Mouse (Mus musculus): ENCODE measurements around the gene Lrrc56. TPM values are rescaled to one million over a fixed set of nuclear protein-coding genes. Genes with fewer than 3 reads are reported as not detected.

Gene Lrrc56
- polyA plus RNA-seq, 1 experiment from 2014 or later: 12.9 TPM

DNA sequence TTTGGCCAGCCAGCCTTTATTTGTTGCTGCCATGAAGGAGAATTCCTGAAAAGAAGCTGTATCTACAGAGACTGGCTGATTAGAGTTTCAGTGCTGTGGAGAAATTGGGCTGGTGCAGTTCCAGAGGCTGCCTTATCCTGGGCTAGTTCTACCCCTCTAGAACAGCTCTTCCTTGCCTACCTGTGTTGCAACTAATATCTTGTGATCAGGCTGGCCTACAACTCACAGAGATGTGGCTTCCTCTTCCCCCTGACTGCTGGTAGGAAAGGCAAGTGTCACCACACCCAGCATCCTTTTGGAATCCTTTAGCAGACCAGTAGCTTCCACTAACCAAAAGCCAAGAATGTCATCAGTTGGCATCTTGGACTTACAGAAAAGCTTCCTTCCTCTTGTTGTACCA lies 24.1 kb upstream of the Lrrc56 start:
- Histone ChIP-seq H3K36me3 (peaks cover 13% of the 10 kb centered on the region), H3K4me3 (no peak overlapping the region), H3K9me3 (no peaks in the 10 kb centered on the region), H3K27me3 (no peaks in the 10 kb centered on the region), H3K4me1 (peaks cover 28% of the 10 kb centered on the region), H3K27ac (0 out of 2 replicates have a peak overlapping the region, but pooled peaks have one; percentile 16), H3K9ac (no peak overlapping the region), H3K4me2 (replicated peaks) (no peak overlapping the region)
- no peak for ATAC-seq (ENCODE audit: low FRiP score, low read depth)

DNA sequence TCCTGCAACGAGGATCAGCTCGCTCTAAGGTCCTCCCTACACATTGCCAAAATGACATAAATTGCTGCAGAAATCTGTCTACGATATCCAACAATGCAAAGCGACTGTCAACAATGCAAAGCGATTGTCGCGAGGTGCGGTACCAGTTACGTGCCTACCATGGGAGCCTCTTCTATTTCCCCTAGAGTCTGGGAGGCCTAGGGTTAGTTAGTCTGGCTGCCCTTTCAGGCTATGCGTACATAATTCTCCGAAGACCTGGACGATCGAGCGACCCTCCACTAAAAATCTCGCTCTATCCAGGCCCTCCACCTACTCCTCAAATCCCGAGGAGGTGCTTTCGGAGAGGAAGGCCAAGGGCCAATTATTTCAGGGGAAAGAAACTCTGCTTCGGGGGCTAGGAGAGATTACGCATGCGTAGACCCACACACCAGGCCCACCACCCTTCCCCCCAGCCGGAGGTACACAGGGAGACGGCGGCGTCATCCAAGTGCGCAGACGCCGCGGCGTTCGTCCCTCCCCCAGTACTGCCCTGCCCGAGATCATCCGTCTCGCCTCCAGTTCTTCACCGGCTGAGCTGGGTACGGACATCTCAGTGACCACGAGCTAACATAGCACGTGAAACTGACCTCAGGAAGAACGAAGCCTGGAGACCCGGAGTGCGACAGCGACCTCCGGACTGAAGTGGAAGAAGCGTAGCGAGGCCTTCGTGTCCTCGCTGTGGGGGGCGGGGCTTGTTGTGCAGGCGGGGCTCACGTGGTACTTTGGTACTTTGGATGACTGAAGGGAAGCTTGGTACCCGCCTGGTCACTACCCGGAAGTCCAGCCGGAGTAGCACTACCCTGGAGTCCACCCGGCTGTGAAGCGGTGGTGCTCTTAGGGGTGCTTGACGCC lies 21.6 kb upstream of the Lrrc56 start, which contains the start of gene Rnh1:
Gene Rnh1 (minus strand): TSS at position 742 of the 891 bp plus-strand sequence.
- WGBS: 3% methylated on average over 55 of the region's 55 CpGs
- H3K27me3 ChIP-seq: no peaks in the 10 kb centered on the region
- H3K9me3 ChIP-seq: no peaks in the 10 kb centered on the region
- peak within 1 kb of the TSS; percentile 73 for H3K9ac ChIP-seq
- no peaks in the 10 kb centered on the region for H3K36me3 ChIP-seq
- ATAC-seq (ENCODE audit: low FRiP score, low read depth): peak; percentile 98
- H3K4me2 ChIP-seq (replicated peaks): peak within 1 kb of the TSS; percentile 69
- H3K4me3 ChIP-seq: peak within 1 kb of the TSS; percentile 50
- H3K4me1 ChIP-seq: peaks cover 27% of the 10 kb centered on the region
- peak within 1 kb of the TSS; percentile 85 for H3K27ac ChIP-seq

DNA sequence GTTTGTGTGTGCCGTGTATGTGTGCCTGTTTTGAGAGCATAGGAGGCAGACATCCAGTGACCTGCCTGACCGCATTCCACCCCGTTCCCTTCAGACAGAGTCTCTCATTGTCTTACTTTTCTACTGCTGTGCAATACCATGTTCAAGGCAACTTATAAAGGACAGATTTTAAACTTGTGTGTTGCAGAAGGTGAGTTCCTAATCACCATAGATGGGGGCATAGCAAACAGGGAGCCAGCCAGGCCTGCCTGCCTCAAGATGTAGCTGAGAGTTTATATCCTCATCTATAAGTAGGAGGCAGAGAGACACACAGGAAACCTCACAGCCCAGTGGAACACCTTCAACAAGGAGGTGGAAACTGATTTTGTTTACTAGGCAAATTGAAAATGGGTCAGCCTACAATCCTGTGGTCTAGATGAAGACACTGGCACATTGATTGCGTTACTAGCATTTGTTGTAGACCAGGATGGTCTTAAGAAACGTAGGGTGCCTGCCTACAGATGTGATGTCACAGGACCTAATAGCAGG lies 20.6 kb upstream of the Lrrc56 start:
- H3K36me3 ChIP-seq: no peaks in the 10 kb centered on the region
- no peaks in the 10 kb centered on the region for H3K27me3 ChIP-seq
- peak overlapping the region; percentile 50 for H3K4me3 ChIP-seq
- H3K4me1 ChIP-seq: peaks cover 18% of the 10 kb centered on the region
- no peak for ATAC-seq (ENCODE audit: low FRiP score, low read depth)
- no peaks in the 10 kb centered on the region for H3K9me3 ChIP-seq
- peak overlapping the region; percentile 85 for H3K27ac ChIP-seq
- no peak overlapping the region; the same call in 1 of the 2 replicates for H3K9ac ChIP-seq
- H3K4me2 ChIP-seq (replicated peaks): peak overlapping the region; percentile 69
- WGBS: 80% methylated on average over 5 of the region's 5 CpGs

DNA sequence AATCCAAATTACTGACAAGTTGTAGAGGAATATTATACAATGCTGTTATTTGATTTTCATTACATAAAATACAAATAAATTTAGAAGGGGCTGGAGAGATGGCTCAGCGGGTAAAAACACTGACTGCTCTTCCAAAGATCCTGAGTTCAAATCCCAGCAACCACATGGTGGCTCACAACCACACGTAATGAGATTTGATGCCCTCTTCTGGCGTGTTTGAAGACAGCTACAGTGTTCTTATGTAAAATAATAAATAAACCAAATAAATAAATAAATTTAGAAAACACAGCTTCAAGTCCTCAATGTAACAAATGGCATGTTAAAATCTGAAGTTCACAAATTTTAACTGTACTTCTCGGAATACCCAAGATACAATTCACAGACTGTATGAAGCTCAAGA lies 18.9 kb upstream of the Lrrc56 start:
- H3K9ac ChIP-seq: peak overlapping the region; percentile 19; the same call in 1 of the 2 replicates
- 90% methylated on average over 4 of the region's 4 CpGs for WGBS
- no peak overlapping the region for H3K4me2 ChIP-seq (replicated peaks)
- no peak overlapping the region for H3K4me3 ChIP-seq
- no peak overlapping the region for H3K27ac ChIP-seq
- no peaks in the 10 kb centered on the region for H3K36me3 ChIP-seq
- H3K9me3 ChIP-seq: no peaks in the 10 kb centered on the region
- H3K27me3 ChIP-seq: no peaks in the 10 kb centered on the region
- H3K4me1 ChIP-seq: peaks cover 9% of the 10 kb centered on the region
- ATAC-seq (ENCODE audit: low FRiP score, low read depth): no peak

DNA sequence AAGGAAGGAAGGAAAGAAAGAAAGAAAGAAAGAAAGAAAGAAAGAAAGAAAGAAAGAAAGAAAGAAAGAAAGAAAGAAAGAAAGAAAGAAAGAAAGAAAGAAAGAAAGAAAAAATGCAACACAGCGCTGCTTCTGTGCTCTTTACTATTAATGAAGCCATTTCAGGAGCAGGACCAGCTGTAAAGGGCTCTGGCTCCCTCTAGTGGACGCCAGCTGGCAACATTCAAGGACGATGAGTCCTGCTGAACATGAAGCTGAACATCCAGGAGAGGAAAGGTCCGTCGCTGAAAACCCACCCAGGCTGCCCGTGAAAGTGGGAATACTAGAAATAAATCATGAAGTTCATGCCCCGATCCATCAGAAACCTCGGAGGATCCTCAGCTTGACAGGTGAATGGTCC lies 17.8 kb upstream of the Lrrc56 start:
- no peak overlapping the region for H3K27ac ChIP-seq
- WGBS: 2% methylated on average over 8 of the region's 8 CpGs
- peaks cover 9% of the 10 kb centered on the region for H3K4me1 ChIP-seq
- no peaks in the 10 kb centered on the region for H3K36me3 ChIP-seq
- H3K4me2 ChIP-seq (replicated peaks): no peak overlapping the region; the same call in 1 of the 2 replicates
- ATAC-seq (ENCODE audit: low FRiP score, low read depth): no peak
- no peak overlapping the region for H3K4me3 ChIP-seq
- no peak overlapping the region for H3K9ac ChIP-seq
- H3K9me3 ChIP-seq: no peaks in the 10 kb centered on the region
- H3K27me3 ChIP-seq: no peaks in the 10 kb centered on the region

DNA sequence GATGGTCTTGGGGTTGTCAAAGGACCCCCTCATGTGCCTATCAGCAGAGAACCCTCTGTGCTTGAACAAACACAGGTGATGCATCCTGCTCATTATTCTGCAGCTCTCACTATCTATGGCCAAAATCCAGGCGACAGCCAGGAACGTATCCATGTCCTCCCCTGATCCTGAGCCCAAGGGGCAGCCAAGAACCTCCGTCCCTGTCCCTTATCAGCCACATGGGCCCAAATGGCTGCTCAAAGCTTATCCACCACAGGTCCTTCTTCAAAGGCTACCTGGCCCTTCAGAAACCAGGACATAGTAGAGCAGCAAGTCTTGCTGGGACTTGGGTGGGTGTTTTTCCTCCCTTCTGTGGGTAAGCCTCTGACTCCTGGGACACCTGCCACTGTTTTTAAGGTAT lies 5.8 kb upstream of the Lrrc56 start:
- H3K9me3 ChIP-seq: no peaks in the 10 kb centered on the region
- H3K36me3 ChIP-seq: peaks cover 35% of the 10 kb centered on the region
- no peak overlapping the region for H3K27ac ChIP-seq
- WGBS: 85% methylated on average over 3 of the region's 3 CpGs
- H3K9ac ChIP-seq: no peak overlapping the region
- no peak for ATAC-seq (ENCODE audit: low FRiP score, low read depth)
- no peak overlapping the region for H3K4me3 ChIP-seq
- H3K4me2 ChIP-seq (replicated peaks): no peak overlapping the region
- H3K27me3 ChIP-seq: no peaks in the 10 kb centered on the region
- H3K4me1 ChIP-seq: peaks cover 16% of the 10 kb centered on the region

DNA sequence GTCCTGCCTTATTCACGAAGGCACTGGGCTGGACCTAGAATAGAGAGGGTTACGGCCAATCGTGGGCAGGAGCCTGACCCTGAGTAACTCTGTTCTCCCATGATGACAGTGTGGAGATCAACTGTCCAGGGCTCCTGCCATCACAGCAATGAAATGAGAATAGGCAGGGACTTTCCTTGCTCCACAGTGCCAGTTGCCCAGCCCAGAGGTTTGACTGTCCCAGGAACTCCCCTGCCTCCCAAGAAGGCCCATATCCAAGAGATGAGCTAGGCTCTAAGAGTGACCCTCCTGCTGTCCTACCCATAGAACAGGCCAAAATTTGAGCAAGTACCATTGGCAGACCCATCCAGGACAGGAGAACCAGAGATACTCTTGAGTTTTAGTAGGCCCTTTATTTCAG lies 5.2 kb upstream of the Lrrc56 start:
- H3K4me3 ChIP-seq: no peak overlapping the region
- H3K4me2 ChIP-seq (replicated peaks): no peak overlapping the region
- WGBS: 91% methylated on average over 3 of the region's 3 CpGs
- no peaks in the 10 kb centered on the region for H3K9me3 ChIP-seq
- no peak overlapping the region for H3K27ac ChIP-seq
- no peaks in the 10 kb centered on the region for H3K27me3 ChIP-seq
- H3K4me1 ChIP-seq: peaks cover 16% of the 10 kb centered on the region
- ATAC-seq (ENCODE audit: low FRiP score, low read depth): no peak
- no peak overlapping the region for H3K9ac ChIP-seq
- peaks cover 35% of the 10 kb centered on the region for H3K36me3 ChIP-seq

DNA sequence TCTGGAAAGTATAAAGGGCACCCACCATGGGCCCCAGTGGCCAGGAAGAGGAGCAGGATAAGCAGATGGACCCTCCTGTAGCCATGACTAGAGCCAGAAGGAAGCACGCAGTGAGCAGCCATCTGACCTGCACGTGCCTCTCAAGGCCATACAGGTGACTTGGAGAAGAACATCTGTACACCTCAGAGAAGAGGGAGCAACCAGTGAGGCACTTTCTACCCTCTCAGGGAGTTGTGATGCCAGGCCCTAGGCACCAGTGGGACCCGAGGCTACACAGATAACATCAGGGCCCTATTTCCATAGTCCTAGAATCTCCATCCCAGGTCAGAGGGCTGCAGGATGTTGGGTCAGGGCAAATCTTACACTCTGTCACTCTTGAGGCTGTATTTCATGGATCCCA lies 3.7 kb upstream of the Lrrc56 start:
- Histone ChIP-seq H3K4me3 (no peak overlapping the region), H3K9ac (no peak overlapping the region), H3K27me3 (no peaks in the 10 kb centered on the region), H3K9me3 (no peaks in the 10 kb centered on the region), H3K4me2 (replicated peaks) (no peak overlapping the region), H3K36me3 (peaks cover 35% of the 10 kb centered on the region), H3K4me1 (peaks cover 18% of the 10 kb centered on the region), H3K27ac (no peak overlapping the region)
- WGBS: 92% methylated on average over 3 of the region's 3 CpGs
- ATAC-seq (ENCODE audit: low FRiP score, low read depth): no peak

DNA sequence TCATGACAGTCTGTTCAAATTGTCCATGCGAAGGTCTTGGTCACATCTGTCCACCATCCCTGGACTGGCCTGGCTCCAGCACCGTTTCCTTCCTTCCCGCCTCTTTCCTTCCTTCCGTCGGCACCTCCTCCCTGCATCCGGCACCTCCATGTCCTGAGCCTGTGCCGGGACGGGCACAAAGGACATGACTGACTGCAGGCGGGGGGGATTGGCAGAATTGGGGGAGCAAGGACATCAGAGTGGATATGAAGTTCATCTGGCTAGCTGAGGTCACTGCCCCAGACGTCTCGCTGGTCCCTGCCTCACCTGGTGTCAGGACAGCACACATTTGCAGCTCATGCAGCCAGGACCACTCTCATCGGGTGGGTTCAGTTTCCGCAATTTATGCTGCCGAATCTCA lies 2.9 kb upstream of the Lrrc56 start:
- no peak overlapping the region for H3K27ac ChIP-seq
- peaks cover 35% of the 10 kb centered on the region for H3K36me3 ChIP-seq
- H3K4me2 ChIP-seq (replicated peaks): no peak overlapping the region
- no peak for ATAC-seq (ENCODE audit: low FRiP score, low read depth)
- WGBS: 91% methylated on average over 14 of the region's 14 CpGs
- no peak overlapping the region for H3K4me3 ChIP-seq
- no peaks in the 10 kb centered on the region for H3K27me3 ChIP-seq
- peaks cover 25% of the 10 kb centered on the region for H3K4me1 ChIP-seq
- no peaks in the 10 kb centered on the region for H3K9me3 ChIP-seq
- peak overlapping the region; percentile 25; the same call in 1 of the 2 replicates for H3K9ac ChIP-seq

DNA sequence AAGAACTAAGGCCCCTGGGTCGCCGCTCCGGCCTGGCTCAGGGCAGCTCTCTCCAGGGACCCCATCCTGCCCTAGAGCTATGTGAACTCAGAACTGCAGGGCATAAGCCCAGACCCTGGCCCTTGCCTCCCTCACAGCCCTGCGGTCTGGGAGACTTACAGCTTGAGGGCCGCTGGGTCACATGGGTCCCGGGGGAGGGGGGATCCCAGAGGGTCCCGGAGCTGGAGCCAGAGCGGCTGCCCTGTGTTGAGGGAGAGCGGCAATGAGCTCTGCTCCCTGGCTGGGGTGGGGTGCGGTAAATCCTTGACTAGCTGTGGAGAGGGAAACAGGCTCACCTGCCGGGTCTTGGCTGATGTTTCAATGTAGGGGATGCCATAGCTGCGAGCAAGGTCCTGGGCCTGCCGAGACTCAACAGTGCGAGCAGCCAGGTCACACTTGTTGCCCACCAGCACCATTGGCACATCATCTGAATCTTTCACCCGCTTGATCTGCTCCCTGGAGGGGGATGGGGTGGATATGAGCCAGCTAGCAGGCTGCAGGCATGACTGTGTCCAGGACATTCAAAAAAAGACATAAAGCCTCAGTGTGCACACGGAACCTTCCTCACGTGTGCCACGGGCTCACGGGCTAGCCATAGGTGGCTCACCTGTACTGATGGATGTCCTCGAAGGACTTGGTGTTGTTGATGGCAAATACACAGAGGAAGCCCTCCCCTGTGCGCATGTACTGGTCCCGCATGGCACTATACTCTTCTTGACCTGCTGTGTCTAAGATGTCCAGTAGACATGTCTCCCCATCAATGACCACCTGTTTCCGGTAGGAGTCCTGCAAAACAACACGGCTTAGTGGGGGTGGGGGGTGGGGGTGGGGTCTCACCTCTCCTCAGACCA lies 1.9 kb upstream of the Lrrc56 start:
- Histone ChIP-seq H3K4me1 (peaks cover 25% of the 10 kb centered on the region), H3K4me3 (peak overlapping the region; percentile 85), H3K27me3 (no peaks in the 10 kb centered on the region), H3K27ac (no peak overlapping the region), H3K4me2 (replicated peaks) (peak overlapping the region; percentile 95), H3K9me3 (no peaks in the 10 kb centered on the region), H3K9ac (peak overlapping the region; percentile 92), H3K36me3 (peaks cover 35% of the 10 kb centered on the region)
- WGBS: 88% methylated on average over 24 of the region's 24 CpGs
- no peak for ATAC-seq (ENCODE audit: low FRiP score, low read depth)

DNA sequence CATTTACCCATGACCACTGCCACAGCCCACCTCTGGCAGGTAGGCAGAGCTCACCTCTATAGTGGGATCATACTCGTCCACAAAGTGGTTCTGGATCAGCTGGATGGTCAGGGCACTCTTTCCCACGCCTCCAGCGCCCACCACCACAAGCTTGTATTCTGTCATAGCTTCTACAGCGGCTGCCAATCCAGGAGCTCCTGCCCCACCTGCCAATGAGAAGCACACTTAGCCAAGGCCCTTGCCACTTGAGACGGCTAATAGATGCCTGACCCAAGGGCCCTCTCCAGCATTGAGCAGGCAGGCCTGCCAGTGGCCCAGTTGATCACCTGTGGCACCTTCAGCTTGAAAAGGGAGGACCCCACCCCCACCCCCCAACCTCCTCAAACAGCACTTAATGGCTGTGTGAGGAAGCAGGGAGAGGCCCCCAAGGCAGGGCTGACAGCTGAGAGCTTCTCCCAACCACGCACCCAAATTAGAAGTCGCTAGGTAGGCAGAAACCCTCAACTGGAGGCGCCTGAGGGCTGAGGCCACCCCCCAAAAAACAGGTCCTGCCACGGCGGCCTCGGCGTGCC lies 1.1 kb upstream of the Lrrc56 start:
- no peak for ATAC-seq (ENCODE audit: low FRiP score, low read depth)
- H3K9ac ChIP-seq: peak overlapping the region; percentile 92
- no peaks in the 10 kb centered on the region for H3K9me3 ChIP-seq
- peak overlapping the region; percentile 85 for H3K4me3 ChIP-seq
- 27% methylated on average over 12 of the region's 12 CpGs for WGBS
- H3K4me1 ChIP-seq: peaks cover 25% of the 10 kb centered on the region
- H3K27ac ChIP-seq: peak overlapping the region; percentile 77
- H3K4me2 ChIP-seq (replicated peaks): peak overlapping the region; percentile 95
- peaks cover 37% of the 10 kb centered on the region for H3K36me3 ChIP-seq
- H3K27me3 ChIP-seq: no peaks in the 10 kb centered on the region
